In genomic region chr15:28165234-28165633, GRCm38 (mm10) we compare ENCODE assay signal across 17 mouse cellular contexts. TPM values are rescaled to one million over a fixed set of nuclear protein-coding genes. Genes with fewer than 3 reads are reported as not detected.
"Had no signal": no experiment of that assay in that cellular context is flagged by ENCODE, and none has a peak within 500 bp of the region (broad histone marks: within the 10 kb centered on the region; RNA-seq: fewer than 3 reads in every experiment).

No protein-coding gene starts in this region.

- H3K4me3 ChIP-seq: neural tube, embryonic 13.5 days; neural tube, embryonic 15.5 days; stomach, embryonic 15.5 days had no signal

- H3K4me1 ChIP-seq: neural tube, embryonic 13.5 days; neural tube, embryonic 15.5 days; stomach, embryonic 15.5 days had no signal

- H3K9ac ChIP-seq: neural tube, embryonic 13.5 days; neural tube, embryonic 15.5 days; stomach, embryonic 15.5 days had no signal

- H3K4me2 ChIP-seq: neural tube, embryonic 13.5 days; neural tube, embryonic 15.5 days; stomach, embryonic 15.5 days had no signal

- H3K27me3 ChIP-seq: neural tube, embryonic 15.5 days; stomach, embryonic 15.5 days had no signal

- DNase-seq: retina, postnatal 1 day; right cerebral cortex, adult 18-20 months; right cerebral cortex, postnatal 14 days; right cerebral cortex, postnatal 25 days; right cerebral cortex, postnatal 4 days; spleen, adult 18-20 months; thymus, adult 18-20 months; thymus, adult 2 months; thymus, postnatal 14 days; thymus, postnatal 25 days; thymus, postnatal 36 days; thymus, postnatal 4 days had no signal

- H3K36me3 ChIP-seq: neural tube, embryonic 13.5 days; neural tube, embryonic 15.5 days; stomach, embryonic 15.5 days had no signal

- H3K27ac ChIP-seq: neural tube, embryonic 13.5 days; neural tube, embryonic 15.5 days; stomach, embryonic 15.5 days; stomach, postnatal 0 days had no signal

- H3K9me3 ChIP-seq: neural tube, embryonic 13.5 days; neural tube, embryonic 15.5 days; stomach, embryonic 15.5 days had no signal

RNA-seq across cellular contexts. Expression of gene Dnah5, which starts 38.3 kb away (rescaled TPM):
- polyA plus RNA-seq: spleen, adult 2 months had no signal
